Mouse (Mus musculus): Measurements from ENCODE around the gene Nckap5.

DNA sequence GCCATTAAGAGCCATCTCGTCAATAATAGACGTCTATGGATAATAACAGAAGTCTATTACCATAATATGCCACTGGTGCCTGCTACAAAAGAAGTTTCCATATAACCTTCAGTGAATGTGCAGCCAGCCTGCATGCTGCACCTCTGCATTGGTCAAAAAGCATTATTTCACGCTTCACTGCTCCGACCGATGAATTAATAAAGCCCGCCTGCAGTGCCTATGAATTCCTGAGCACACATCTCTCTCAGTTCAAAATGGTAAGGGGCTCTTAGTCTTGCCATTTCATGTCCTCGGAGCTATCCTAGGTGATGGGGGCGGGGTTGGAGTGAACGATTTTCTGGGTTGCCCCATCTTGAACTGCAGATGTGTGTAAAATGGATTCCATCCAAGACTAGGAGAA, 256.3 kb downstream of the Nckap5 start:
- TF ChIP-seq CTCF (IDR thresholded peaks at IDR 0.05; ENCODE audit: control insufficient read depth, insufficient read depth, low read length) (no peak), POLR2A (IDR thresholded peaks at IDR 0.05; ENCODE audit: borderline replicate concordance, control insufficient read depth, low read depth, low read length) (no peak)
